In genomic region chr5:128808547-128809182, GRCm38 (mm10) we compare ENCODE assay signal across 9 mouse cellular contexts.
A peak's percentile ranks its signal among the peaks of the same experiment; 100 is the strongest.
DNase-seq lines count a peak whose midpoint lies in the region; ATAC-seq and TF ChIP-seq lines count a peak whose summit lies in the region.
"Had no signal": no experiment of that assay in that cellular context is flagged by ENCODE, and none has a peak within 500 bp of the region (broad histone marks: within the 10 kb centered on the region; RNA-seq: fewer than 3 reads in every experiment).

No protein-coding gene starts in this region.

- no peak for TF ChIP-seq POLR2A in thymus, adult 2 months (IDR thresholded peaks at IDR 0.05; ENCODE audit: control insufficient read depth, extremely low read depth, insufficient read depth, low read length, poor library complexity)

- TF ChIP-seq CTCF in thymus, adult 2 months (IDR thresholded peaks at IDR 0.05; ENCODE audit: borderline replicate concordance, control insufficient read depth, extremely low read depth, insufficient read depth, low read length, poor library complexity), result no peak

- H3K4me1 ChIP-seq in hindbrain, embryonic 14.5 days (replicated peaks; ENCODE audit: control insufficient read depth, insufficient read depth, low read length), result peaks cover 20% of the 10 kb centered on the region
- H3K4me1 ChIP-seq in hindbrain, embryonic 12.5 days, result peaks cover 26% of the 10 kb centered on the region
- H3K4me1 ChIP-seq in thymus, adult 2 months (replicated peaks; ENCODE audit: control insufficient read depth, insufficient read depth, low read length), result no peaks in the 10 kb centered on the region
- H3K4me1 ChIP-seq in embryonic facial prominence, embryonic 11.5 days (ENCODE audit: control insufficient read depth, insufficient read depth, low read length), result no peaks in the 10 kb centered on the region
- H3K4me1 ChIP-seq: limb, embryonic 12.5 days had no signal

- no peaks in the 10 kb centered on the region for H3K36me3 ChIP-seq in hindbrain, embryonic 14.5 days (replicated peaks; ENCODE audit: control insufficient read depth, insufficient read depth)
- no peaks in the 10 kb centered on the region for H3K36me3 ChIP-seq in hindbrain, embryonic 12.5 days
- no peaks in the 10 kb centered on the region for H3K36me3 ChIP-seq in thymus, adult 2 months (ENCODE audit: control insufficient read depth, insufficient read depth, low read length)
- no peaks in the 10 kb centered on the region for H3K36me3 ChIP-seq in embryonic facial prominence, embryonic 11.5 days (replicated peaks; ENCODE audit: control insufficient read depth, insufficient read depth, low read depth, low read length)
- H3K36me3 ChIP-seq: limb, embryonic 12.5 days; neural tube, embryonic 13.5 days had no signal

- no peak overlapping the region for H3K27ac ChIP-seq in hindbrain, embryonic 14.5 days
- H3K27ac ChIP-seq in hindbrain, embryonic 12.5 days, result no peak overlapping the region
- no peak overlapping the region for H3K27ac ChIP-seq in thymus, adult 2 months (ENCODE audit: control insufficient read depth, insufficient read depth, low read length)
- no peak overlapping the region for H3K27ac ChIP-seq in embryonic facial prominence, embryonic 11.5 days (replicated peaks; ENCODE audit: low read depth, low read length)
- H3K27ac ChIP-seq: limb, embryonic 12.5 days had no signal

- no peak for ATAC-seq in hindbrain, embryonic 14.5 days (ENCODE audit: low FRiP score)
- no peak for ATAC-seq in hindbrain, embryonic 12.5 days (ENCODE audit: low FRiP score)
- no peak for ATAC-seq in embryonic facial prominence, embryonic 11.5 days (replicated peaks; ENCODE audit: insufficient number of reproducible peaks, low FRiP score, low TSS enrichment, low read depth)
- ATAC-seq in frontal cortex, adult (ENCODE audit: low TSS enrichment), result no peak

- no peaks in the 10 kb centered on the region for H3K9me3 ChIP-seq in hindbrain, embryonic 14.5 days (ENCODE audit: control insufficient read depth, low read length)
- H3K9me3 ChIP-seq in hindbrain, embryonic 12.5 days (replicated peaks), result no peaks in the 10 kb centered on the region
- no peaks in the 10 kb centered on the region for H3K9me3 ChIP-seq in embryonic facial prominence, embryonic 11.5 days (replicated peaks; ENCODE audit: control insufficient read depth, low read length)
- H3K9me3 ChIP-seq: neural tube, embryonic 13.5 days had no signal

- H3K4me3 ChIP-seq in hindbrain, embryonic 14.5 days (replicated peaks; ENCODE audit: low read length), result no peak overlapping the region
- H3K4me3 ChIP-seq in hindbrain, embryonic 12.5 days, result no peak overlapping the region
- no peak overlapping the region for H3K4me3 ChIP-seq in thymus, adult 2 months (ENCODE audit: control insufficient read depth, insufficient read depth, low read length)
- H3K4me3 ChIP-seq in embryonic facial prominence, embryonic 11.5 days (ENCODE audit: low read depth, low read length), result no peak overlapping the region
- H3K4me3 ChIP-seq: limb, embryonic 12.5 days; neural tube, embryonic 13.5 days had no signal

- WGBS in hindbrain, embryonic 14.5 days, result 67% methylated on average over 9 of the region's 9 CpGs
- 66% methylated on average over 9 of the region's 9 CpGs for WGBS in hindbrain, embryonic 12.5 days
- 63% methylated on average over 9 of the region's 9 CpGs for WGBS in thymus, adult 2 months
- WGBS in embryonic facial prominence, embryonic 11.5 days, result 61% methylated on average over 9 of the region's 9 CpGs

- H3K4me2 ChIP-seq in hindbrain, embryonic 14.5 days (replicated peaks), result no peak overlapping the region
- H3K4me2 ChIP-seq in hindbrain, embryonic 12.5 days (replicated peaks), result no peak overlapping the region
- no peak overlapping the region for H3K4me2 ChIP-seq in embryonic facial prominence, embryonic 11.5 days (ENCODE audit: low read depth, low read length)
- H3K4me2 ChIP-seq: limb, embryonic 12.5 days; neural tube, embryonic 13.5 days had no signal

- DNase-seq in hindbrain, embryonic 14.5 days (ENCODE audit: low spot score), result peak; percentile 43
- DNase-seq in thymus, postnatal 25 days, result peak; percentile 2
- no peak for DNase-seq in thymus, adult 2 months
- peak; percentile 35 for DNase-seq in embryonic facial prominence, embryonic 11.5 days (ENCODE audit: low spot score)
- DNase-seq in frontal cortex, postnatal 10 days (ENCODE audit: low spot score in 2 of 2), result no peak

- no peaks in the 10 kb centered on the region for H3K27me3 ChIP-seq in hindbrain, embryonic 14.5 days (ENCODE audit: control insufficient read depth, insufficient read depth, low read length)
- no peaks in the 10 kb centered on the region for H3K27me3 ChIP-seq in hindbrain, embryonic 12.5 days
- H3K27me3 ChIP-seq in thymus, adult 2 months (ENCODE audit: control insufficient read depth, insufficient read depth, low read length), result no peaks in the 10 kb centered on the region
- no peaks in the 10 kb centered on the region; the same call in 1 of the 2 replicates for H3K27me3 ChIP-seq in embryonic facial prominence, embryonic 11.5 days (ENCODE audit: control insufficient read depth, insufficient read depth, low read length)
- H3K27me3 ChIP-seq: neural tube, embryonic 13.5 days had no signal

- H3K9ac ChIP-seq in hindbrain, embryonic 14.5 days, result no peak overlapping the region
- H3K9ac ChIP-seq in hindbrain, embryonic 12.5 days, result no peak overlapping the region
- no peak overlapping the region for H3K9ac ChIP-seq in embryonic facial prominence, embryonic 11.5 days (replicated peaks; ENCODE audit: low read length)
- H3K9ac ChIP-seq: limb, embryonic 12.5 days; neural tube, embryonic 13.5 days had no signal

Comparison
In these comparisons a context has a peak if more than half of its experiments do, and no peak if none do; other contexts are left out.
1. DNase-seq: peak in hindbrain, embryonic 14.5 days (single experiment), thymus, postnatal 25 days (single experiment) and embryonic facial prominence, embryonic 11.5 days (single experiment); none in thymus, adult 2 months (single experiment) and frontal cortex, postnatal 10 days (0 of 2).